Mouse (Mus musculus) kidney, postnatal 36 days (tissue): Measurements from ENCODE around the gene Zfp763.
"Not testable (repeated sequence)": the region's sequence is repeated elsewhere in the genome, so short reads cannot be mapped to it uniquely, and the experiment has no call there.

ENCODE experiments used
- DNase-seq, 2 experiments: peaks; one replicate each; pipeline ENCODE4 v3.0.0; 2021 to 2022; ENCODE audit warnings: mixed read lengths in 2 of 2

Gene Zfp763

GRCm38 (mm10) chr17:33032900-33033891 is at the start of gene Zfp763:
TSS of gene Zfp763 (minus strand) at chr17:33033402.
- DNase-seq, result peak; percentile 89 to 90

- no peak for DNase-seq
Observed at GRCm38 (mm10) chr17:33067958-33068357, 34.8 kb upstream of the Zfp763 start, which contains the start of gene 4921501E09Rik. TSS of gene 4921501E09Rik (minus strand) at chr17:33068058.

- no peak for DNase-seq
Observed at GRCm38 (mm10) chr17:33063001-33063400, 29.8 kb upstream of the Zfp763 start.

- DNase-seq, result no peak
Observed at GRCm38 (mm10) chr17:33058791-33059190, 25.6 kb upstream of the Zfp763 start.

- DNase-seq, result peak in 1 of 2 experiments; percentile 18
Observed at GRCm38 (mm10) chr17:33032376-33032775, 826 bp downstream of the Zfp763 start.

GRCm38 (mm10) chr17:33020434-33020833 is 12.8 kb downstream of the Zfp763 start:
- DNase-seq, result not testable (repeated sequence)

- peak in 1 of 2 experiments; percentile 14 for DNase-seq
Observed at GRCm38 (mm10) chr17:33008337-33008736, 24.9 kb downstream of the Zfp763 start.

- no peak for DNase-seq
Observed at GRCm38 (mm10) chr17:32998492-32998891, 34.7 kb downstream of the Zfp763 start.

GRCm38 (mm10) chr17:32992699-32993474 is 40.3 kb downstream of the Zfp763 start, which contains the start of gene Zfp952:
TSS of gene Zfp952 (plus strand) at chr17:32993129.
- DNase-seq, result peak; percentile 89 to 93

- DNase-seq, result peak; percentile 7 to 36
Observed at GRCm38 (mm10) chr17:32991965-32992698, 41.1 kb downstream of the Zfp763 start.

- DNase-seq, result no peak
Observed at GRCm38 (mm10) chr17:32986301-32986700, 46.9 kb downstream of the Zfp763 start.

GRCm38 (mm10) chr17:32981361-32981760 is 51.8 kb downstream of the Zfp763 start:
- no peak for DNase-seq
